Mouse (Mus musculus) midbrain, embryonic 11.5 days (tissue): ENCODE measurements around the gene Cmpk1. TPM values are rescaled to one million over a fixed set of nuclear protein-coding genes. Genes with fewer than 3 reads are reported as not detected.

Source experiments
- ATAC-seq: fragments of 200-750 bp; cut with Nextera tagmentation; 2 replicates; pipeline ENCODE4 v1.8.0; 2017; ENCODE audit warnings: moderate TSS enrichment, moderate library complexity; ENCODE audit not compliant: low FRiP score
- DNase-seq: peaks from one replicate; pipeline ENCODE4 v3.0.0; 2015; ENCODE audit warnings: low spot score; ENCODE audit errors: missing footprints
- H3K27ac ChIP-seq: fragments of 300-500 bp; sonication (generic); 2 replicates; pipeline ENCODE4 v1.5.1; 2014; ENCODE audit warnings: low read depth, low read length
- H3K27me3 ChIP-seq: fragments of 300-500 bp; sonication (generic); 2 replicates; pipeline ENCODE4 v1.6.1; 2014; ENCODE audit warnings: mild to moderate bottlenecking, low read length, moderate library complexity, mixed read lengths; ENCODE audit not compliant: control insufficient read depth, insufficient read depth
- H3K36me3 ChIP-seq: fragments of 300-500 bp; sonication (generic); 2 replicates; pipeline ENCODE4 v1.6.1; 2014; ENCODE audit warnings: mild to moderate bottlenecking, low read length, moderate library complexity, mixed read lengths; ENCODE audit not compliant: control insufficient read depth, insufficient read depth
- H3K4me1 ChIP-seq: fragments of 300-500 bp; sonication (generic); 2 replicates; pipeline ENCODE4 v1.6.1; 2014; ENCODE audit warnings: low read length; ENCODE audit not compliant: control insufficient read depth, insufficient read depth
- H3K4me2 ChIP-seq: fragments of 300-500 bp; sonication (generic); 2 replicates; pipeline ENCODE4 v1.6.1; 2014; ENCODE audit warnings: mild to moderate bottlenecking, moderate library complexity
- H3K4me3 ChIP-seq: fragments of 300-500 bp; sonication (generic); 2 replicates; pipeline ENCODE4 v1.5.1; 2014; ENCODE audit warnings: low read depth, low read length
- H3K9ac ChIP-seq: fragments of 300-500 bp; sonication (generic); 2 replicates; pipeline ENCODE4 v1.6.1; 2014; ENCODE audit warnings: low read length
- H3K9me3 ChIP-seq: fragments of 300-500 bp; sonication (generic); 2 replicates; pipeline ENCODE4 v1.6.1; 2016; ENCODE audit warnings: low read length; ENCODE audit not compliant: control insufficient read depth
- WGBS: fragments of 180-500 bp; shearing (Covaris S2); extraction: QIAGEN DNeasy Blood & Tissue Kit; methylation state at CpG from one replicate; pipeline ENCODE4 v1.1.7; 2014; 5-methylcytosine and 5-hydroxymethylcytosine counted together
- polyA plus RNA-seq: library from polyadenylated mRNA; unstranded; fragments of >200 nt; fragmentation: Nextera tagmentation; extraction: Ambion mirVana; gene quantifications from 2 replicates; pipeline ENCODE4 v1.2.1, GENCODE M21; 2014

Gene Cmpk1
- polyA plus RNA-seq, 1 experiment from 2014 or later, result 145 TPM

DNA sequence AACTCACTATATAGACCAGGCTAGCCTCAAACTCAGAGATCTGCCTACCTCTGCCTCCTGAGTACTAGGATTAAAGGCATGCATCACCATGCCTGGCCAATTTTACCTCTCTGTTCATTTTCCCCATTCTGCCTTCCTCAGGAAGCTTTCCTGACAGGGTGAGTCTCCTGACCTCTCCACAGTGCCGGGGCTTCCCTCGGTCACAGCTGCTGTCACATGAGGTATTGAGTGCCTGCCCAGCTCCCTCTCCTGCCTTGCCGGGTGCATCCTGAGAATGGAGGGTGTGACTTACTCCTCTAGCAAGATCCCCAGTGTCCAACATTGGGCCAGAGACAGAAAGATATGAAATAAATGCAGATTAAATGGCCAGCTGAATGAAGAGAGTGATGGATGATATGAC lies 48.8 kb downstream of the Cmpk1 start:
- 76% methylated on average over 3 of the region's 3 CpGs for WGBS
- H3K9ac ChIP-seq, result no peak overlapping the region
- no peak overlapping the region for H3K4me3 ChIP-seq
- no peaks in the 10 kb centered on the region for H3K36me3 ChIP-seq
- DNase-seq (no peak), ATAC-seq (no peak)
- H3K4me1 ChIP-seq, result no peaks in the 10 kb centered on the region
- H3K4me2 ChIP-seq, result no peak overlapping the region
- no peak overlapping the region for H3K27ac ChIP-seq
- no peaks in the 10 kb centered on the region for H3K27me3 ChIP-seq
- H3K9me3 ChIP-seq, result no peaks in the 10 kb centered on the region

- H3K4me3 ChIP-seq, result no peak overlapping the region
- peak; percentile 79 for DNase-seq
- H3K4me1 ChIP-seq, result no peaks in the 10 kb centered on the region
- no peaks in the 10 kb centered on the region for H3K9me3 ChIP-seq
- no peaks in the 10 kb centered on the region for H3K27me3 ChIP-seq
- H3K4me2 ChIP-seq, result no peak overlapping the region
- ATAC-seq, result no peak
- no peak overlapping the region for H3K27ac ChIP-seq
- no peaks in the 10 kb centered on the region for H3K36me3 ChIP-seq
- no peak overlapping the region for H3K9ac ChIP-seq
- 74% methylated on average over 4 of the region's 4 CpGs for WGBS
These were observed 49.5 kb downstream of the Cmpk1 start for GRCm38 (mm10) chr4:114937459-114938047.

GRCm38 (mm10) chr4:114934188-114934587 lies 52.9 kb downstream of the Cmpk1 start:
- Histone ChIP-seq H3K36me3 (no peaks in the 10 kb centered on the region), H3K27ac (no peak overlapping the region), H3K9ac (no peak overlapping the region), H3K4me2 (no peak overlapping the region), H3K4me3 (no peak overlapping the region), H3K9me3 (no peaks in the 10 kb centered on the region), H3K27me3 (no peaks in the 10 kb centered on the region), H3K4me1 (peaks cover under 1% of the 10 kb centered on the region; the same call in 1 of the 2 replicates)
- no peak for ATAC-seq
- 86% methylated on average over 6 of the region's 6 CpGs for WGBS
- peak; percentile 8 for DNase-seq

DNA sequence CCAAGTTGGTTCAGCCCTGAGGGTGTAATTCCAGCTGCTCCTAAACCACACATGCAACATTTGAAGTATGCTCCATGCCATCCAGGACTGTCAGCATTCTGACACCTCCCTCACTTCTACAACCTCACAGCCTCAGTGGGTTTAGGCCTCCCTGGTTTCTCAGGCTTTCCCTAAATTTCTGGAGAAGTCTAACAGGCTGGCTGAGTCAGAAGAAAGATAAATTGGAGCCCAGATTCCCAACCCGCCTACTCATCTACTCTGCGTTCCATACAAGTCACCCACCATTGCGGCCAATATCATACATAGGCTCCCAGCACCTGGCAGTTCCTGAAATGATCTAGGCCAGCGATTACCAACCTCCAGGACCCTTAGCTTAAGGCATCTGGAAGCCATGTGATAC lies 54.3 kb downstream of the Cmpk1 start:
- ATAC-seq, result no peak
- H3K27me3 ChIP-seq, result peaks cover 4% of the 10 kb centered on the region

GRCm38 (mm10) chr4:114929155-114929554 lies 57.9 kb downstream of the Cmpk1 start:
- ATAC-seq, result peak; percentile 68
- Histone ChIP-seq H3K4me2 (no peak overlapping the region), H3K9ac (no peak overlapping the region), H3K27ac (no peak overlapping the region; the same call in 1 of the 2 replicates), H3K4me3 (no peak overlapping the region), H3K9me3 (no peaks in the 10 kb centered on the region), H3K27me3 (peaks cover 40% of the 10 kb centered on the region), H3K36me3 (no peaks in the 10 kb centered on the region), H3K4me1 (peaks cover 9% of the 10 kb centered on the region)
- 11% methylated on average over 15 of the region's 15 CpGs for whole genome bisulfite sequencing
- peak; percentile 85 for DNase-seq

More for the DNA sequence above, 54.3 kb downstream of the Cmpk1 start:
- peak; percentile 45 for DNase-seq
- no peak overlapping the region for H3K9ac ChIP-seq
- H3K4me1 ChIP-seq, result peaks cover 4% of the 10 kb centered on the region
- no peaks in the 10 kb centered on the region for H3K36me3 ChIP-seq
- H3K4me3 ChIP-seq, result no peak overlapping the region
- no peaks in the 10 kb centered on the region for H3K9me3 ChIP-seq
- H3K4me2 ChIP-seq, result no peak overlapping the region
- H3K27ac ChIP-seq, result no peak overlapping the region
- WGBS, result 91% methylated on average over 4 of the region's 4 CpGs

GRCm38 (mm10) chr4:114925917-114926312 lies 61.1 kb downstream of the Cmpk1 start, which contains the start of gene Foxe3:
Foxe3 (minus strand) TSS chr4:114926013.
- 0 out of 2 replicates have a peak, but pooled peaks have one; percentile 36 for ATAC-seq

GRCm38 (mm10) chr4:114924971-114925916 lies 61.8 kb downstream of the Cmpk1 start:
- Histone ChIP-seq H3K9ac (peak overlapping the region; percentile 44), H3K27ac (no peak overlapping the region), H3K9me3 (no peaks in the 10 kb centered on the region), H3K4me1 (peaks cover 9% of the 10 kb centered on the region), H3K36me3 (no peaks in the 10 kb centered on the region), H3K4me2 (peak overlapping the region; percentile 51), H3K27me3 (peaks cover 62% of the 10 kb centered on the region), H3K4me3 (peak overlapping the region; percentile 39)
- DNase-seq, result peak; percentile 95
- WGBS, result under 1% methylated on average over 110 of the region's 125 CpGs
- peak; percentile 45 for ATAC-seq

More at GRCm38 (mm10) chr4:114925917-114926312, 61.1 kb downstream of the Cmpk1 start, which contains the start of gene Foxe3:
- Histone ChIP-seq H3K4me1 (peaks cover 9% of the 10 kb centered on the region), H3K4me2 (peak within 1 kb of the TSS; percentile 51), H3K27ac (no peak within 1 kb of the TSS), H3K36me3 (no peaks in the 10 kb centered on the region), H3K9me3 (no peaks in the 10 kb centered on the region), H3K4me3 (peak within 1 kb of the TSS; percentile 39), H3K9ac (peak within 1 kb of the TSS; percentile 44), H3K27me3 (peaks cover 62% of the 10 kb centered on the region)
- no peak for DNase-seq
- 1% methylated on average over 25 of the region's 25 CpGs for WGBS

DNA sequence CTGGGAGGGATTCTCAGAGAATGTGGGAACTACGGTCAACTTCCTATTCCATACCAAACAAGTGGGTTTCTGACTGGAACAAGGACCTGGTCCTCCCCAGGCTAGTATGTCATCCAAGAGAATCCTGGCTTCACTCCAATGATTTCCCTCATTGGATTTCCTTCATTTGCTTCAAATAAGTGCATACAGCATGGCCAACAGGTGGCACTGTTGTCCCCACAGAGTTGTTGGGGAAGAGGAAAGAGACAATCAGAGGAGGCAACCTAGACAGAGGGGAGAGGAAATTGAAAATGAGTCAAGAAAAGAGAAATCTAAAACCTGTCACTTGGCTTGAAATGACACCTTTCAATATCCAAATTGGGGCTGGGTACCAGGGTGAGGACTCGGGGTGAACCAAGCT lies 70.0 kb downstream of the Cmpk1 start:
- Histone ChIP-seq H3K9me3 (no peaks in the 10 kb centered on the region), H3K36me3 (no peaks in the 10 kb centered on the region), H3K4me1 (peaks cover 3% of the 10 kb centered on the region; the same call in 1 of the 2 replicates), H3K4me2 (no peak overlapping the region), H3K27me3 (peaks cover 54% of the 10 kb centered on the region), H3K4me3 (no peak overlapping the region), H3K27ac (no peak overlapping the region), H3K9ac (no peak overlapping the region)
- WGBS, result 46% methylated on average over 2 of the region's 2 CpGs
- DNase-seq, result peak; percentile 91
- no peak for ATAC-seq

GRCm38 (mm10) chr4:114916056-114916455 lies 71.0 kb downstream of the Cmpk1 start:
- H3K4me1 ChIP-seq, result peaks cover 3% of the 10 kb centered on the region; the same call in 1 of the 2 replicates
- 31% methylated on average over 4 of the region's 4 CpGs for WGBS
- no peak overlapping the region for H3K4me2 ChIP-seq
- H3K27me3 ChIP-seq, result peaks cover 60% of the 10 kb centered on the region
- H3K9ac ChIP-seq, result no peak overlapping the region
- no peaks in the 10 kb centered on the region for H3K36me3 ChIP-seq
- no peak for DNase-seq
- no peak overlapping the region for H3K4me3 ChIP-seq
- H3K9me3 ChIP-seq, result no peaks in the 10 kb centered on the region
- ATAC-seq, result no peak
- H3K27ac ChIP-seq, result no peak overlapping the region
